Mouse (Mus musculus): ENCODE measurements around the gene Gm20388.

- TF ChIP-seq CTCF (IDR thresholded peaks at IDR 0.05; ENCODE audit: insufficient read depth, low read depth, low read length), result no peak
- no peak for TF ChIP-seq POLR2A (IDR thresholded peaks at IDR 0.05; ENCODE audit: insufficient read depth, low read depth, low read length)
These were observed 4429.9 kb downstream of the Gm20388 start for GRCm38 (mm10) chr8:124340360-124341068.

All from olfactory bulb, adult 2 months (tissue).